Mouse (Mus musculus) regulatory T cell (primary cell): ENCODE measurements around the gene Mpv17l2.

Experiments
- in situ Hi-C: fragments of 300-600 bp; cut with MboI, MseI; formaldehyde crosslinking; loops from one replicate; pipeline ENCODE4 v1.15.1; 2025; ENCODE audit warnings: high pct_unique_total_duplicates

Gene Mpv17l2

DNA sequence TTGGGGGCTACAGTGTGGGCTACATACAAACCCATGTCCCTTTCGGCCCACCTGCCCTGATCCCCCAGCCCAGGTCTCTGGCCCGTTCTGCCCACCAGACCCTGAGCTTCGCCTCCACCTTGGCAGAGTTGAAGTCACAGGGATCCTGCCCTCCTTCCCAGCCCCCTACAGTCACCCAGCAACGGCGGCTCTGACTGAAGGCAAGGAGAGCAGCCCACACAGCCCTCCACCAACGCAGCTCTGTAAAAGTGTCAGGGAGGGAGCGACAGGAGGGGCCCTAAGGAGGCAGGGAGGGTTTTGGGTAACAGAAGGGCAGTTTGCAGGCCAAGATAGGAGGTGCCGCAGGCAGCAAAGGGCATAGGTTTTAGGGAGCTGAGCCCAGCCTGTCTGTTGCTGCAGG lies 30.1 kb upstream of the Mpv17l2 start:
- in situ Hi-C loops: no loop called here

DNA sequence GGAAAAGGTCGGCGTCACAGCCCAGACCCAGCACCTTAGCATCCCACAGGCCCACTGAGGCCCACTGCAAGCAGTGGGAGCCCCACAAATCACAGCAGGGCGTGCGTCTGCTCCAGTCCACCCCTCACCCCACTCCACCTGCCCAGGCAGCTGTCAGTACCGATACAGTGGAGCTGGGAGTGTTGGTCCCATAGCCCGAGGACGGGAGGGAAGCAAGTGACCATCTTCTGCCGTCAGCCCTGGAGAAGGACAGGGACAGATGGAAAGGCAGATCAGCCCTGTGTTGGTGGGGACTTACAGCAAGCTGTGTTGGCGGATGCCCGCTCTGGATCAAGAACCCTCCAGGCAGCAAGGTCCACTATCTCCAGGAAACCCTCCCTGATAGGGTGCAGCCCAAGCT lies 28.3 kb upstream of the Mpv17l2 start:
- in situ Hi-C loops: no loop called here

DNA sequence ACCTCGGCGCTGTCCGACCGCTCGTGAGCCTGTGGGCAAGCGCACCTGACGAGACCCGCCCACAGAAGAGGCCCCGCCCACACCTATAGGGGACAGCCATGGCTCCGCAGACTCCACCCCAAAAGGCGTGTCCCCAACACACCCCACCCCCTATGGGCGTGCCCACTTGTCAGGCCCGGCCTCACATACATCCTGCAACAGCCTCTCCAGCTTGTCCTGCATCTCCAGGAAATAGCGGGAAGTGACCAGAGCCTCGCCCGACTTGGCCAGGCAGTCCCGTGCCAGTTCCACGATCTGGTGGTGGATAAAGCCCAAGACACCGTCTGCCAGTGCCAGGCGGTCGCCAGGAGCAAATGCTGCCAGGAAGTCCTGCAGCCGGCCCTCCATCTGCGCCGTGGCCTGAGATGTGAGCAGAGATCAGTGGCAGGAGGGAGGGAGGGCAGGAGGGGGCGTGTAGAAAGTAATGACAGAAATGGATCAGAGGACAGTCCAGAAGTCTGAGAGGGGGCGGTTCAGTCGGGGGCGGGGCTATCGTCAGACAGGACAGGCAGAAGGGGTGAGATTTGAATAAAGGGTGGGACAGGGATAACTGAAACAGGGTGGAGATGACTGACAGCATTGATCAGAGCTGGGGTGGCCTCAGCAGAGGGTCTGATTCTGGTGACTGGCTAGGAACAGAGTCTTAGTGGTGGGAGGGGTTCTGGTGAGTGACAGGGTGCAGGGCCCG lies 27.4 kb upstream of the Mpv17l2 start:
- in situ Hi-C loops: no loop called here

GRCm38 (mm10) chr8:70787051-70787445 lies 26.3 kb upstream of the Mpv17l2 start:
- in situ Hi-C loops: no loop called here

DNA sequence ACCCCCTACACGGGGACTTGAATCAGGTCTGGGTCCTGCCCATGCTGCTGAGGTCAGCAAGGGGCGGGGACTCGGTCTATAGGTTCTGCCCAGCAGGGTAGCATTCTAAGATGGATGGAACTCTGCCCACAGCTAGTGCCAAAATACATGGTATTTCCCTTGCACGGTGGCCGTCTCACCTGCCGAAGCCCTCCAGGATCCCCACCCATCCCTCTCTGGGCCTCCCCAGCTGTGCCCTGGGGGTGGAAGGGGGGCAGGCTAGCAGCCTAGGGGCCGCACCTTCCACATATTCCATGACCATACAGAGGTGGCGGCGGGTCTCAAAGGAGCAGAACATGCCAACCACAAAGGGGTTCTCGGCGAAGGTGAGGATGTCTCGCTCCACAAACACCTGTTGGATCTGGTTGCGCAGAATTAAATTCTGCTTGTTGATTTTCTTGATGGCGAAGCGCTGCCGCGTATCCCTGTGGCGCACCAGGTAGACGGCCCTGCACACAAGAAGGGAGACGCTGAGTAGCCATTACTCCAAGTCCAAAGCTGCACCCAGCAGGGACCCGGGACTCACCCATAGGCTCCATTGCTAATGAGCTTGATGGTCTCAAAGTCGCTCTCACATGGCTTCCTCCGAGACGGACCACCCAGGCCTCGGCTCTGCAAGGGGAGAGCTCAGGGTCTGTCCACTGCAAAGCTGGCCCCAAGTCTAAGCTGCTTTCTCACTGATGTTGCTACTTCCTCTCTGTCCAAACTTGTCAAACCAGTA lies 25.7 kb upstream of the Mpv17l2 start:
- in situ Hi-C loops: no loop called here

DNA sequence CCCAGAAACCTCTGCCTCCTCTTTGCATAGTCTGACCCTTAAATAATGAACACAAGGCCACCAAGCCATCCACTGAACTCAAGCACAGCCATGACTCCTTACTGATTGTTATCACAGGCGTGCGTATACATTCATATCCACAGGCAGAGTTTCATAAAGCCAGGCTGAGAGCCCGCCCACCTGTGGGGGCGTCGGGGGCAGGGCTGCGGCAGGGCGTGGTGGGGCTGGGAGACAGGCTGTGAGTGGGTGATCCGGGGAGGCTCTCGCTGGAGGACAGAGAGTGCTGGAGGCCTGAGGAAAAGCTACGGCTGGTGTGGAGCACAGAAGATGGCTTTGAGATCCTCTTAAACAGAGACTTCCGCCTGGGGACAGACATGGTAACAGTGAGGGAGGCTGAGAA lies 19.3 kb upstream of the Mpv17l2 start:
- in situ Hi-C loops: no loop called here

GRCm38 (mm10) chr8:70776496-70777444 lies 16.0 kb upstream of the Mpv17l2 start, which contains the start of gene Pik3r2:
Pik3r2 (minus strand) TSS chr8:70776713.
- in situ Hi-C loops: loop anchor here (10.0 kb wide), 1 partner anchor 708 kb away; the partner anchor contains the start of genes Ano8 and Gtpbp3

DNA sequence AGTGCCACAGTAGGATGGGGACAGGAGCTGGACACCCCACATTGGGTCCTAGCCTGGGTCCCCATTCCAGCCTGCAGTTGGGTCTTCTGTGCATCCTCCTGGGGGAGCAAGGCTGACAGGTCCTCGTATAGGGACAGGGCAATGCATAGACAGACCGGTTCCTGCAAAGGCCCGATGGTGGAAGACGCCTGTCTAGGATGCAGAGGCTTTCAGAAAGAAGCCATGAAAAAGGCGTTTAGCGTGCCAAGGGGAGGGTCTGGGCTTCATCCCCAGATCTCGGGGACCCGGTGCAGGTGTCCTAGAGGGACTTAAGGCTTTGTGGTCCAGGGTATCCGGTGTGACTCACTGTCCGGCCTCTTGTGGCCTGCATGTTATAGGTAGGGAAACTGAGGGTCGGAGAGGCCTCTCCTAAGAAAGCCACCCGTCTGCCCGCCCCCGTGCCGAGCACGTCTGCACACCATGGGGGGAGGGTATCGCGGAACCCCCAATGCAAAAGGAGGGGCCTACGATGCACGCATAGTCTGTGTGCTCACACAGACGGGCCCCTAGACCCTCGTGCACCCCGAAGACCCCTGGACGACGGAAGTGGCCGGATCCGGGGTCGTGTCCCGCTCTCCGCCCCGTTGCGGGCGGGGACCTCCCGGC lies 15.2 kb upstream of the Mpv17l2 start:
- in situ Hi-C loops: loop anchor here (10.0 kb wide), 1 partner anchor 709 kb away; the partner anchor contains the start of genes Ano8 and Gtpbp3

GRCm38 (mm10) chr8:70775227-70775626 lies 14.5 kb upstream of the Mpv17l2 start:
- in situ Hi-C loops: loop anchor here (10.0 kb wide), 1 partner anchor 710 kb away; the partner anchor contains the start of genes Ano8 and Gtpbp3

GRCm38 (mm10) chr8:70774740-70775139 lies 14.0 kb upstream of the Mpv17l2 start:
- in situ Hi-C loops: loop anchor here (10.0 kb wide), 1 partner anchor 710 kb away; the partner anchor contains the start of genes Ano8 and Gtpbp3

GRCm38 (mm10) chr8:70773833-70774232 lies 13.1 kb upstream of the Mpv17l2 start:
- in situ Hi-C loops: loop anchor here (10.0 kb wide), 1 partner anchor 711 kb away; the partner anchor contains the start of genes Ano8 and Gtpbp3

DNA sequence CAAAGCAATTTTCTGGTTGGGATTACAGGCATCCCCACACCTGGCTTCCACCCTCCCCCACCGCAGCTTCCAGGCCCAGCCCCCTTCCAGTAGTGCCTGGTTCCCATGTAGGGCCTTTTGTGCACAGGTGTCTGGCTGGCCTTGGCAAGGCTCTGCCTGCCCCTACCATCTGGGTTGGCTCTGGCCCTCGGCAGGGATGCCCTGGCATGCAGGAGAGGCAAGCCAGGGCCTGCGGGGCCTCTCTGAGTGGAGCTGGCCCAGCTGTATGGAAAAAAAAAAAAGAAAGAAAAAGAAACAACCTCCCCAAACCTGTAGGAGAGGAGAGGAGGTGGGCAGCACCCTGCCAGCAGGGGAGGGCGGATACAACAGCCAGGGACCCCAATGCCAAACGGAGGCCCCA lies 12.7 kb upstream of the Mpv17l2 start:
- in situ Hi-C loops: loop anchor here (10.0 kb wide), 1 partner anchor 711 kb away; the partner anchor contains the start of genes Ano8 and Gtpbp3

- in situ Hi-C loops: loop anchor here (10.0 kb wide), 1 partner anchor 712 kb away; the partner anchor contains the start of genes Ano8 and Gtpbp3
These were observed 12.1 kb upstream of the Mpv17l2 start for GRCm38 (mm10) chr8:70772890-70773289.

- in situ Hi-C loops: loop anchor here (10.0 kb wide), 1 partner anchor 713 kb away; the partner anchor contains the start of genes Ano8 and Gtpbp3
These were observed 11.3 kb upstream of the Mpv17l2 start for GRCm38 (mm10) chr8:70772075-70772474.

DNA sequence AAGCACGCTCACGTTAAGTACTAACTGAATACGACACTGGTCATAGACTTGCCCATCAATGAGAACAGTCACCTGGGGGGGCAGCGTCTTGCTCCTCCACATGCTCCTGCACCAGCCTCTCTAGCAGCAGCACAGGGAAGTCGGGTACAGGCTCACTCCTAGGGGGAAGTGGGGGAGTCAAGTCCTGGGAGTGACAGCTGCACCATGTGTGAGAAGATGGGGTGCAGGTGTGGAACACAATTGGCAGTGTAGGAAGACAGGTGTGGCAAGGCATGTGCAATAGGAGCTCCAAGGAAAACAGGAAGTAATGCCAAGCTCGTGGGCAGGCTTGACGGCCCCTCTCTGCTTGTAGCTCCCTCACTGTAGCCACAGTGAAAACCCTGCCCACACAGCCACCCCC lies 10.5 kb upstream of the Mpv17l2 start:
- in situ Hi-C loops: loop anchor here (10.0 kb wide), 1 partner anchor 714 kb away; the partner anchor contains the start of genes Ano8 and Gtpbp3

DNA sequence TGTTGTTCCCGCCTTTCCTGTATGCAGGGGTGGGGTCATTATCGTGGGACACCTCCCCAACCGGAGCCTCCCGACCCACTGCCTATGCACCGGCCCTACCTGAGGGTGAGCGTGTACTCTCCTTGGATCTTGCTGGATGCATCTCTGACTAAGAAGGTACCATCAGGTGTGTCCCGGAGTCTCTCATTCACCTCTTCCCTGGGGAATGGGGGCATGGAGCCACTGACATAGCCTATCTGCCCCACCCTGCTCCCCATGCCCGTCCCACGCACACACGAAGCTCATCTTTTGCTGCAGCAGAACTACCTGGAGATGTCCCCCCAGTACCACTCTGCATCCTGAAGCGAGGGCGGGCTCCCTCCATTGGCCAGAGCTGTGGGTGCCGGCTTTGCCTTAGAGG lies 10.0 kb upstream of the Mpv17l2 start:
- in situ Hi-C loops: loop anchor here (10.0 kb wide), 1 partner anchor 714 kb away; the partner anchor contains the start of genes Ano8 and Gtpbp3

DNA sequence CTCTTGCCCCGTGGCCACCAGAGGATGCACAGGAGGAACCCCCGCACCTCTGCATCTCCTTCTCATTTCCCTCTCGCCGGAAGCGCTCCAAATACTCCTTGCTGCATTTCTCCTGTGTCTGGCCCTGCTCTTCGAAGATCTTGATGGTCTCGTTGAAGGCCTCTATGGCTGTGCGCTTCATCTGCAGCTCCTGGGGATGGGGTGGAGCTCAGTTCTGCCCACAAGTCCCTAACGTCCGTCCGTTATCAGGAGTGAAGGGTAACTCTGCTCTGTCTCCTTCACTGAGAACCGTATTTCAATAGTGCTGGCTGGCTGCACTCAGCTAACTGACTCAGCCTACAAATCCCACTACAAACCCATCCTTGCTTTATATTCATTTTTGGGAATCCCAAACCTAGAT lies 9.1 kb upstream of the Mpv17l2 start:
- in situ Hi-C loops: loop anchor here (5.0 to 10.0 kb wide), 3 partner anchors 72 to 715 kb away; partner anchors contain the start of genes Ano8, Gtpbp3, Haus8 and Myo9b

DNA sequence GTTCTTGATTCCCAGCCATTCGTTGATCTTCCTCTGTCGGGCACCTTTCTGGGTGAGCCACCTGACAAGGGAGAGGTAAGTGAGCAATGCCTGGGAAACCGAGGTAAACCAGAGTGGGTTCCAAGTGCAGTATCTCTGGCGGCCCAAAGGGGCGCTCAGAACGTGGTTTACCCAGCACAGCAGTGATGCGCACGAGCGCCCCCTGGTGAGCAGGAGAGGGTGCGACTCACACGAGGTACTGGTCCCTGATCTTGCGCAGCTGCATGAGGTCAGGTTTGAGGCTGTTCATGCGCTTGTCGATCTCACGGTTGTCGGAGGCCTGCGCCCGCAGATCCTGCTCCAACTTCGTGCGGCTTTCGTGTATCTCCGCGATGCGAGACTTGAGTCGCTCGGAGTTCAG lies 8.6 kb upstream of the Mpv17l2 start:
- in situ Hi-C loops: loop anchor here (5.0 to 10.0 kb wide), 2 partner anchors 73 to 505 kb away; partner anchors contain the start of genes Haus8 and Myo9b

- in situ Hi-C loops: loop anchor here (5.0 to 10.0 kb wide), 2 partner anchors 73 to 506 kb away; partner anchors contain the start of genes Haus8 and Myo9b
These were observed 8.2 kb upstream of the Mpv17l2 start for GRCm38 (mm10) chr8:70768956-70769355.

DNA sequence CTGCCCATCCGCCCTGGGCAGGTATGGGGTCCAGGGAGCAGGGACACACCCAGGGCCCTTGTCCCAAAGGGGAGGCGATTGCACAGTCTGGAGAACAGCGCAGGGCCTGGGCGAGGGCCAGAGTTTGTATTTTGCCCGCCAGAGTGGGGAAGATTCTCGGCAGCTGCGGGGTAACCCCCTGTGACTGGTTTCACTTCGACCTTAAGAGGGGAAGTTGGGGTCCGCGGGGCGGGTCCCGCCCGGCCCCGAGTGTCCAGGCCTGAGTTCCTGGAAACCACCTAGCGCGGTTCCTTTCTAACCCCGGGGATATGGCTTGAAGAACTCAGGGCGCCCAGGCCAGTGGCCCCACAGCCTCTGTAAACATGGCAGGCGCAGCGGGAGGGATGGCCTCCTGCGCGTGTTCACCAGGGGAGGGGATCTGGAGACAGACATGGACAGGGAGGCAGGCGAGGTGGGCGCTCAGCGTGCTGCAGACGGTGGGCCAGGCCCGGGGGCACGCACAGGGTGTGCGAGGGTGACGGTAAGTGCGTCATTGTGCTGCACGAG lies 7.6 kb upstream of the Mpv17l2 start:
- in situ Hi-C loops: loop anchor here (5.0 to 10.0 kb wide), 2 partner anchors 74 to 506 kb away; partner anchors contain the start of genes Haus8 and Myo9b
